Mouse (Mus musculus) stomach, postnatal 0 days (tissue): ENCODE results near the gene Kcnma1. TPM values are rescaled to one million over a fixed set of nuclear protein-coding genes. Genes with fewer than 3 reads are reported as not detected.
A peak's percentile ranks its signal among the peaks of the same experiment; 100 is the strongest.

Experiments used
- ATAC-seq: fragments of 200-750 bp; cut with Nextera tagmentation; 2 replicates; pipeline ENCODE4 v1.8.0; 2017; ENCODE audit not compliant: low FRiP score, low TSS enrichment
- DNase-seq: peaks from one replicate; pipeline ENCODE4 v3.0.0-alpha.2; 2016; ENCODE audit warnings: low spot score
- H3K27ac ChIP-seq: fragments of 300-500 bp; sonication (generic); replicated peaks from 2 replicates; pipeline ENCODE4 v1.5.1; 2014; ENCODE audit warnings: mild to moderate bottlenecking, control low read depth
- H3K27me3 ChIP-seq: fragments of 300-500 bp; sonication (generic); 2 replicates; pipeline ENCODE4 v1.6.1; 2014; ENCODE audit warnings: low read length; ENCODE audit not compliant: control insufficient read depth, insufficient read depth
- H3K36me3 ChIP-seq: fragments of 300-500 bp; sonication (generic); 2 replicates; pipeline ENCODE4 v1.6.1; 2014; ENCODE audit warnings: low read length, mixed read lengths; ENCODE audit not compliant: control insufficient read depth, insufficient read depth
- H3K4me1 ChIP-seq: fragments of 300-500 bp; sonication (generic); replicated peaks from 2 replicates; pipeline ENCODE4 v1.6.1; 2014; ENCODE audit warnings: antibody characterized with exemption; ENCODE audit not compliant: control insufficient read depth, insufficient read depth
- H3K4me2 ChIP-seq: fragments of 300-500 bp; sonication (generic); replicated peaks from 2 replicates; pipeline ENCODE4 v1.6.1; 2014; ENCODE audit warnings: low read depth, mild to moderate bottlenecking, control low read depth, moderate library complexity
- H3K4me3 ChIP-seq: fragments of 300-500 bp; sonication (generic); 2 replicates; pipeline ENCODE4 v1.5.1; 2014; ENCODE audit warnings: low read depth, low read length, control low read depth
- H3K9ac ChIP-seq: fragments of 300-500 bp; sonication (generic); 2 replicates; pipeline ENCODE4 v1.6.1; 2014; ENCODE audit warnings: mild to moderate bottlenecking, low read length, control low read depth, mixed read lengths
- H3K9me3 ChIP-seq: fragments of 300-500 bp; sonication (generic); 2 replicates; pipeline ENCODE4 v1.6.1; 2016; ENCODE audit warnings: low read length; ENCODE audit not compliant: control insufficient read depth
- CTCF ChIP-seq: IDR thresholded peaks from 2 replicates; pipeline ENCODE4 v1.5.1; 2016; ENCODE audit warnings: antibody characterized with exemption, low read depth, mild to moderate bottlenecking, moderate library complexity
- EP300 ChIP-seq: optimal IDR thresholded peaks from 2 replicates; pipeline ENCODE3; 2016; ENCODE audit warnings: antibody characterized with exemption
- WGBS: fragments of 180-500 bp; shearing (Covaris S2); extraction: QIAGEN DNeasy Blood & Tissue Kit; methylation state at CpG from one replicate; pipeline ENCODE4 v1.1.7; 2014; 5-methylcytosine and 5-hydroxymethylcytosine counted together
- polyA plus RNA-seq: library from polyadenylated mRNA; unstranded; fragments of >200 nt; fragmentation: Nextera tagmentation; extraction: Ambion mirVana; gene quantifications from 2 replicates; pipeline ENCODE4 v1.2.1, GENCODE M21; 2015

Kcnma1 gene
- polyA plus RNA-seq, 1 experiment from 2014 or later, result 13.3 TPM

DNA sequence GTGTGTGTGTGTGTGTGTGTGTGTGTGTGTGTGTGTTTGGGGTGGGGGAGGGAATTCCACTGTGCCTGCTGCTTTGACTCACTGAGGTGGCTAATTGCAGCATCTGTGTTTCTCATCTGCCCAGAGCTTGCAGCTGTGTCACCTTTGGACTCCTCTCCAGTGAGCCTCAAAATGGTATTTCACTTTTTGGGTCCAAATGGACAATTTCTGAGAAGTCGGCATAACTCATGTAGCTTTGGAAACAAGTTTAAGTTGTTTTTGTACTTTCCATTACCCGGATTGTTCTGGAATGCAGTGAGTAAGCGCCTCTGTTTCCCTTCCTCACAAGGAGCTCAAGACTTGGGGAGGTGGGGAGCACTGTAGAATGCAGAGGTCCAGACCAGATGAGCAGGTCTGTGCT is 317.9 kb downstream of the Kcnma1 start:
- Histone ChIP-seq H3K27me3 (no peaks in the 10 kb centered on the region), H3K27ac (no peak overlapping the region), H3K9me3 (no peaks in the 10 kb centered on the region), H3K4me1 (no peaks in the 10 kb centered on the region), H3K36me3 (no peaks in the 10 kb centered on the region), H3K4me2 (no peak overlapping the region), H3K4me3 (no peak overlapping the region), H3K9ac (no peak overlapping the region)
- ATAC-seq (no peak), DNase-seq (no peak)
- WGBS, result 58% methylated on average over 3 of the region's 3 CpGs
- TF ChIP-seq CTCF, result no peak
- TF ChIP-seq EP300, result no peak

DNA sequence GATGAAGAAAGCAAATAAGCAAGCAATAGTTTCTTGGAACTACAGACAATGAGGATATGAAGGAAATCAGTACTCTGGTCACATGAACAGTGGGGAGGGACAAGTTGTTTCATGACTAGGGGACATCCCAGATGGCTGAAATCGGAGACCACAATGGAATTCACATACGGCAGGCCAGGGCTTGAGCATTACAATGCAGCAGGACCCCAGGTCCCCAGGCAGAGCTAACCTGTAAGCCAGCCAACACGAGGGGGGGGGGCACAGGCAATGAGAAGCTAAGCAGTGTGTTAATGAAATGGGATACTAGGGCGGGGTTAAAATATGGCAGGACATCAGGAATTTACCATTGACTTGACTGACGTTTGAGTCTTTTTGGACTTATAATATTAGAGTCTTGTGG is 324.6 kb downstream of the Kcnma1 start:
- DNase-seq (no peak), ATAC-seq (no peak)
- Histone ChIP-seq H3K4me1 (no peaks in the 10 kb centered on the region), H3K4me3 (no peak overlapping the region), H3K27me3 (no peaks in the 10 kb centered on the region), H3K36me3 (no peaks in the 10 kb centered on the region), H3K9me3 (no peaks in the 10 kb centered on the region), H3K27ac (no peak overlapping the region), H3K4me2 (no peak overlapping the region), H3K9ac (no peak overlapping the region)
- TF ChIP-seq CTCF (no peak), EP300 (no peak)
- WGBS, result 41% methylated on average over 5 of the region's 5 CpGs

DNA sequence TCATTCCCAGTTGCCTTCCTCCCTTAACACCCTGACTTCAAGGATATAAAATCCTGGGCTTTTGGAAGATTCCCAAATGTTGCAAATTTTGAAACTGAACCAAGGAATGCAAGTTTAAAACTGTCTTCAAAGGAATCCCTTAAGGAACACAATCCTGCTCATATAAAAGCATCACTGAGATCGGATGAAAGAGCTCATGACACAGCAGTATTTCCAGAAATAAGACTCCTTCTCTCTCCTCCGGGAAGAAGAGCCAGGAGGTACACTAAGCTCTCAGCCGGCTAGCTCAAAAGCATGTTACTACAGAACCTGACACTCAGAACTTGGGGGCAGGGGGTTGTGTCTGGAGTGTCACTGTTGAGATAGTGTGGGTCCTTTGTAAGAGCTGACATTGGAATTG is 325.8 kb downstream of the Kcnma1 start:
- 46% methylated on average over 3 of the region's 3 CpGs for WGBS
- Histone ChIP-seq H3K9ac (no peak overlapping the region), H3K4me1 (no peaks in the 10 kb centered on the region), H3K9me3 (no peaks in the 10 kb centered on the region), H3K36me3 (no peaks in the 10 kb centered on the region), H3K27ac (no peak overlapping the region), H3K4me2 (no peak overlapping the region), H3K27me3 (no peaks in the 10 kb centered on the region), H3K4me3 (no peak overlapping the region)
- no peak for DNase-seq
- no peak for TF ChIP-seq EP300
- no peak for TF ChIP-seq CTCF
- no peak for ATAC-seq

DNA sequence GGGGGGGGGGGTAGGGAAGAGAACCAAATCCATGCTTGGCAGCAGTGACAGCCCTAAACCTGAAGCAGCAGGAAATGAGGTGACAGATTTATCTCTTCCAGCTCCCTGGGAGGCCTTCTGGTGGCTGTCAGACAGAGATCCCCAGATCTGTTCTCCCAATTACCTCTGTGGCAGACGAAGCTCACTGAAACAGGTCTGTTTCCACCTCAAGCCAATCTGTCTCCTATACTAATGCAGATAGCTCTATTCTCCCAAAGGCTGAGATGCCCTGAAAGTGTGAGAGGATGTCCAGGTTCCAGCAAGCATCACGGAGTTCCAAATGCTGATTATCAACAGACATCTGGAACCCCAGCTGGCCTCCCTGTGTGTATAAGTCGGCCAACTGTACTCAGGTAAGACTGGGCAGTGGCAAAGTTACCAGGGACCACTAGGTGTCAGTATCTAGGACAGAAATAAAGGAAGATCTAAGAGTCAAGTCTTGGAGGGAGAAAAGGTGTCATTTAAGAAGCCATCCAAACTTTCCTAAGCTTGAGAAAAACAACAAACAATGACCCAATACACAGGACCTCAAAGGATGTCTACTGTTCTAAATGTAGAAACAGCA is 329.7 kb downstream of the Kcnma1 start:
- no peak for DNase-seq
- H3K9me3 ChIP-seq, result no peaks in the 10 kb centered on the region
- H3K4me3 ChIP-seq, result no peak overlapping the region
- ATAC-seq, result no peak
- no peaks in the 10 kb centered on the region for H3K27me3 ChIP-seq
- no peak overlapping the region for H3K27ac ChIP-seq
- 39% methylated on average over 3 of the region's 3 CpGs for WGBS
- TF ChIP-seq EP300 (no peak), CTCF (peak; percentile 60)
- H3K4me1 ChIP-seq, result no peaks in the 10 kb centered on the region
- no peaks in the 10 kb centered on the region for H3K36me3 ChIP-seq
- H3K4me2 ChIP-seq, result no peak overlapping the region
- no peak overlapping the region for H3K9ac ChIP-seq

DNA sequence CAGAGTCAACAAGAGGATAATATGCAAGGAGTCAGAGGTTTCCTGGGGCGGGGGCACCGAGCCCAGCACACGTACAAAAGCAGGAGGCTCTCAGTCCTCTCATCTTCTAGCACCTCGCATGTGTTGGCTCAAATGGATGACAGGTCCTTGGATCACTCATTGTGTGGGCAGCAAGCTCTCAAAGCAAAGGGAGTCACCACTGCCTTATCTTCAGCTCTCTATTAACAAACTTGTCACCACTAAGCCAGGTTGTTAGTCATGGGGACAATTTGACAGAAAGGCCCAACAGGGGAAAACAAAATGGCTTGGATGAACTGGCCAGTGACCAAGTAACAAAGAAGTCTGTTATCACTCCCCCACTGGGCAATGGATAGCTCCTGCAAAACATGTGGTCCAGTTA is 331.5 kb downstream of the Kcnma1 start:
- Histone ChIP-seq H3K4me3 (no peak overlapping the region), H3K27ac (no peak overlapping the region), H3K36me3 (no peaks in the 10 kb centered on the region), H3K27me3 (no peaks in the 10 kb centered on the region), H3K9ac (no peak overlapping the region), H3K4me1 (no peaks in the 10 kb centered on the region), H3K9me3 (no peaks in the 10 kb centered on the region), H3K4me2 (no peak overlapping the region)
- 53% methylated on average over 4 of the region's 4 CpGs for WGBS
- DNase-seq (no peak), ATAC-seq (no peak)
- TF ChIP-seq EP300, result no peak
- no peak for TF ChIP-seq CTCF

DNA sequence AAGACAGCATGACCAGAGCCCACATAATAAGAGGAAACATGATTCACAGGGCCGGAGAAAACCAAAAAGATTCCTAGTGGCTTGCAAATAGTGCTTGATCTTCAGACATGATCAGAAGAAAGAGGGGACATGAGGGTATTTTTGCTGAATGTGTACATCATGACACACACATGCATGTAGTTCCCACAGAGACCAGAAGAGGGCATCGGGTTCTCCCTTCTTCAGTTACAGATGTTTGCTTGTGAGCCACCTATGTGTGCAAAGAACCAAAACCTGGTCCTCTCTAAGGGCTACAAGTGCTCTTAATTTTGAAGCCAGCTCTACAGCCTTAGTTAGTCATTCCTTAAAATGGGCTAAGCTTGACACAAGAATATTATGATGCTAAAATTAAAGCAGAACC is 334.9 kb downstream of the Kcnma1 start:
- Histone ChIP-seq H3K27ac (no peak overlapping the region), H3K9me3 (no peaks in the 10 kb centered on the region), H3K4me1 (no peaks in the 10 kb centered on the region), H3K27me3 (no peaks in the 10 kb centered on the region), H3K4me3 (no peak overlapping the region), H3K9ac (no peak overlapping the region), H3K4me2 (no peak overlapping the region), H3K36me3 (no peaks in the 10 kb centered on the region)
- peak; percentile 18 for DNase-seq
- WGBS, result 64% methylated on average over 2 of the region's 2 CpGs
- ATAC-seq, result no peak
- TF ChIP-seq CTCF (peak; percentile 66), EP300 (no peak)
